Mouse (Mus musculus) adrenal gland, adult (tissue): ENCODE data around the gene Actg2.
A peak's percentile ranks its signal among the peaks of the same experiment; 100 is the strongest.
"Not testable (repeated sequence)": the region's sequence is repeated elsewhere in the genome, so short reads cannot be mapped to it uniquely, and the experiment has no call there.

Source experiments
- DNase-seq, 2 experiments: peaks; one replicate each; pipeline ENCODE4 v3.0.0; 2022 to 2023; ENCODE audit warnings: low spot score in 1 of 2; ENCODE audit not compliant: inconsistent age in 2 of 2

Actg2 gene

DNA sequence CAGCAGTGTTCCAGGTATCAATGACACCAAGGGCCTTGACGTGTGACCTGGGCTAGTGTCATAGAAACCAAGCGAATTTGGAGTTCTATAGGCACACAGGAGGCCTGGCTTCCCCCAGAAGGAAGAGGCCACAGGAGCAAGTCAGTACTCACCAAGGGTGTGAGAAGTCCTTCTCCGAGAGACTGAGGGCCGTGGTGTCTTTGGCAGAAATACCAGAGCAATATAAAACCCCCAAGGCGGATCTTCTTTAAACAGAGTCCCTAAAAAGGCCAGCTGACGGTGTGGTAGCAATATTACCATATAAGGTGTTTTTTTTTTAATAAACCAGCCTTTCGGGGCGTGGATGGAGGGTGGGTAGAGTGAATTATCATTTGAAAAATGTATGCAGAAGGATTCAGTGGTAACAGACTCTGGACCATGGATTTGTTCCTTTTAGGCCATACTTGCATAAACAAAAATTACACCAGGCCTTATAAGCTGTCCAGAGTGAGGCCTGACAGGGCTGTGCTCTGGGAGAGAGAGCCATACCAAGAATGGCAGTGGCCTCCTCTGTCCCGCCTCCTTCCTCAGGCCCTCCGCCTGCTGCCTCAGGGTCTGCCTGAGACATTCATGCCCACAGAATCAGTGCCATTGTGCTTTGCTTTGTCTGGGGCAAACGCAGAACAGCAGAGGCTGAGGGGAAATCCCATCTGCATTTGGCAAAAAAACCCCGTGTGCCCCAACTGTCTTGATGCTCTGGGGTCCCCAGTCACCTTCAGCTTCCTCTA, at the start of gene Actg2:
Gene Actg2 (minus strand): TSS at position 238 of the 767 bp plus-strand sequence.
- no peak for DNase-seq

DNA sequence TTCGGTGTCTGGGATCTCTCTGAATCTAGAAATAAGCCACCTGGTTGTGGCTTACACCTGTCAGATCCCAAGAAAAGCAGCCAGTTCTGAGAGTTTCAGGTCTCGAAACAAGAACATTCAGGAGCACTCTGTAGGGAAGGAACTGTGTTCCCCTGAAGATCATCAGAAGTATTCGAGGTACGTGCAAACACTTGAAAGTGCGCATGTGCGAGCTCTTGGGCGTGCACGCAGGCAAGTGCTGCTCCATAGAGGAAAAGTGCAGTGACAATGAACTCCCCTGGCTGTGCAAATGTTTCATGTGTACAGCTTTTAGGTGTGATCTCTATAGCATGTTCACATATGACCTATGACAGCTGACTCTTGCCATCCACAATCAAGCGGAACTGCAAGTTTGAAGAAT, 49.3 kb upstream of the Actg2 start:
- not testable (repeated sequence) for DNase-seq

DNA sequence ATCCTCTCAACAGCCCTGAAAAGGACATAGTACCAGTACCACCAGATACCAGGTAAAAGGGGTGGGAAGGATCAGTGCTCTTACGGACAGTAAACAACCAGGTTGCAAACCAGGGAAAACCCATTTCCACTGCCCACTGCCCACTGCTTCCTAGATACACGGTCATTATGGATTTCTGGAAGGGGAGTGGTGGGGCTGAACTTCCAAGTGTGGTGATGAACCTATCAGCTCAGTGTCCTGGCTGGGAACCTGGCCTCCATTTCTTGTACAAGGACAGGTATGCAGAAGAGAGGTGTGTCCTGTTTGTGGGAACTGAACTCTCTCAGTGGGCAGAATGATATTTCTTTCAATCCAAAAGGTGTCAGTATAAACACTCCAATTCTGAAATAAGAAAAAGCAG, 47.5 kb upstream of the Actg2 start:
- no peak for DNase-seq

DNA sequence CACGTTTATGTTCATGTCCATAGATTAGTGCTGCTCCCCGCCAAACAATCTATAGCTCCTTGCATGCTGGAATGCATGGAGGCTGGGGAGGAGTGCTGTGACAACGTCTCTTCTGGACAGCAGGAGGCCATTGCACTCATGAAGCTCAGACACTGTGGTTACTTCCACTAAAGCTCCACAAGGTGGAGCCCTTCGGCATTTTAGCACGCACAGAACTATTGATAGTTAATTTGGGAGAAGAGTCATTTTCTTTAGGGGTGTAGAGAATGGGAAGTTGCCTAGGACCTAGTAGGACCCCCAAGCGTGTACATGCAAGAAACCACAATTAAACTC, 46.8 kb upstream of the Actg2 start:
- peak; percentile 27 to 71 for DNase-seq

DNA sequence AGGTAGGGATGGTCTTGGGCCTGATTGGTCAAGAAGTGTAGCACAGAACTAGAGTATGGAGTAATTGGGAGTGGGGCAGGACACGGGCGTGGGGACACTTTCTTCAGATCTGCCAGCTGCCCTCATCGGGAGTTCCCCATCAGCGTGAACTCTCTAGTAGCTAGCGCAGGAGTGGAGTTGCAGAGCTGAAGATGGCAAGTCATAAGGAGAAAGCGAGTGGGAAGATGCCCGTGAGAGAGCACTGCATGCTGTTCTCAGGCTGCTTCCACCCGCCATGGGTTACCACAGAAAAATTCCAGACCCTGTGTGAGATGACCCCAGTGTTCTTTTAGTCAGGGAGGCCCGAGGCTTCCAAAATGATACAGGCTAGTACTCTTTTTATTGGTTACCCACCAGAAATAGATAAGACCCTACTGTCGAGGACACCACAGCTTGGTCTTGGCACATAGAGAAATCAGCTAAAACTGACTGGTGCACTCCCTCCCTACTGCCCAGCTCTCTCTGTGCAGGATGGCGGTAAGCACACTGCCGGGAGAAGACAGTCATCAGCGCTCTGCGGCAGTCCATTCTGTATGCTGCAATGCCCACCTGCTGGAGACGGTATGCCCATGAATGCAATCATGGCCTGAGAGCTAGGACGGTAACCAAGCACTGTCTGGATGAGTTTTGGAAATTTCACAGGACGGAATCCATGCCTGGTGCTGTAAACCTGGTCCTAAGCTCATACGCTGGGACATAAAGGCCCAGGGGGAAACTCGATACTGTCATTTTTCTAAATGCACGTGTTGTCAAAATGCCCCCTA, 46.3 kb upstream of the Actg2 start:
- DNase-seq, result no peak

DNA sequence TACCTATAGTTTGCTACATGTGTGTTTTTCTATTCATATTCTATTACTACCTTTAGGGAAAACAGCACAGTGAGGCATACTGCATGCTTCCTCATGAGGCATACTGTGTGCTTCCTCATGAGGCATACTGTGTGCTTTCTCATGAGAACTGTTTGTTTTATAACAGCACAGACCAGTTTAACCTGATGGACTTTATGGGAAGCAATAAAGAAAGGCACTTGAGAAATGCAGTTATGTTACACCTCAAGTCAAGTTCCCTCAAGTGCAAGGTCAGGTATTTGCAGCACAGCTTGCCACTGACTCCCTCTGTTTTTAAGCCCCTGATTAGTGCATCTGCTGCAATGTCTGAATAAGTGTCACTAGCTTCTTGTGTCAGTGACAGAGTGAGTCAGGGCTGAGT, 41.5 kb upstream of the Actg2 start:
- DNase-seq, result no peak

DNA sequence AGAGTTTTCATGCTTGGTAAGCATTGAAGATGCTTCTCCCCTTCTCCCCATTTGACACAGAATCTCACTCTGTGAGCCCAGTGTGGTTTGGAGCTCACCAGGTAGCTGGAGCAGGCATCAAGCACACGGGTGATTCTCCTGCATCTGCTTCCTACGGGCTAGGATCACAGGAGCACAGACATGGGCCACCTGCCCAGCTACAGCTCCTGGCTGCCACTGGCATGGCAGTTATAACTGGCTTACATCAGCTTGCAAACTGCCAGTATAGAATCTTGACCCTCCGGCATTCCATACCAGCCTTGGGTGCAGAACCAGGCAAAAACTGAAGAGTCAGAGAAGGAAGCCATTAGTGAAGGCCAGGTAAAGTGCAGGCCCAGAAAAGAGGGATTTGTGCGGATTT, 39.5 kb upstream of the Actg2 start:
- no peak for DNase-seq

DNA sequence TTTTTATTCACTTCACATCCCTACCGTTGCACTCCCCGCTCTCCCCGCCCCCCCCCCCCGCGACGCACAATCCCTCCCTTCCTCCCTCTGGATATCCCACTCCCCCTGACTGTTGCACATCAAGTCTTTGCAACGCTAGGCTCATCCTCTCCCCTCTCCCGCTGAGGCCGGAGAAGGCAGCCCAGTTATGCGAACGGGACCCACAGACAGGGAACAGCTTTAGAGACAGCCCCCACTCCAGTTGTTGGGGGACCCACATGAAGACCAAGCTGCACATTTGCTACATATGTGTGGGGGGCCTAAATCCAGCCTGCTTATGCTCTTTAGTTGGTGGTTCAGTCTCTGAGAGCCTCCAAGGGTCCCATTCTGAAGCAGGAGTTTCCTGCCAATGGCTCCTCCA, 36.6 kb upstream of the Actg2 start, which contains the start of gene Stambp:
Gene Stambp (minus strand): TSS at position 59 of the 400 bp plus-strand sequence.
- no peak for DNase-seq

GRCm38 (mm10) chr6:83571840-83572667, 36.0 kb upstream of the Actg2 start:
- peak; percentile 92 to 97 for DNase-seq

GRCm38 (mm10) chr6:83568901-83569862, 33.1 kb upstream of the Actg2 start:
- DNase-seq, result no peak

- DNase-seq, result no peak
Observed at GRCm38 (mm10) chr6:83555972-83556371, 19.9 kb upstream of the Actg2 start.

GRCm38 (mm10) chr6:83548346-83548745, 12.3 kb upstream of the Actg2 start:
- DNase-seq, result no peak

- no peak for DNase-seq
Observed at GRCm38 (mm10) chr6:83545778-83546177, 9.7 kb upstream of the Actg2 start.

DNA sequence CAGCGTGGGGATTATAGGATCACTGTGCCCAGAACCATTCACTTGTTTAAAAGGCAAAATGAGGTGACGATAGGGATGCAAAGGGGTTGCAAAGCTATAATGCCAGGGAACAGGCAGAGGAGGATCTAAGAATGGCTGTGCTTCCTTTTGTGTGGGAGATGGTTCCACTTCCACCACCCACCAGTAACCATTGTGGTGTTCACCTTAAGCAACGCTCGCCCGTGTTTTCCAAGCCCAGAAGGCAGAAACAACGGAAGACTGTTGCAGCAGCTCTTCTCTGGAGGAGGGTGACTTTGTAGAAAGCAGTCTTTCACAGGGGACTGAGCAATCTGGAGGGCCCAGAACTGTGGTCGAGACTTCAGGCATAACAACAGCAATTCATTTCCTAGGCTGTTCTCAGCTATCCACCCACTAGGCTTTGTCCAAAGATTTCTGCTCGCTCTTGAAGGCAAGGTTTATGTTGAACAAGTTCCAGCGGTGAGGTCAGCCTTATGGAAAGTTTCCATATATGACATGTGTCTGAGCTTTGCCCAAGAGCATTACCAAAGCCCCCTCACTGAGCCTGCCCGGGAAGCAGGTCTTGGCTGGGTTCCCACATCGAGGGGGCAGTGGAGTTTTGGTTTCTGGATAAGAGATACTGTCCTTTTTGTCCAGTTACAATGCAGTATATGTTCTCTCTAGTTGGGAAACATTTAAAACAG, 5.8 kb upstream of the Actg2 start:
- no peak for DNase-seq

DNA sequence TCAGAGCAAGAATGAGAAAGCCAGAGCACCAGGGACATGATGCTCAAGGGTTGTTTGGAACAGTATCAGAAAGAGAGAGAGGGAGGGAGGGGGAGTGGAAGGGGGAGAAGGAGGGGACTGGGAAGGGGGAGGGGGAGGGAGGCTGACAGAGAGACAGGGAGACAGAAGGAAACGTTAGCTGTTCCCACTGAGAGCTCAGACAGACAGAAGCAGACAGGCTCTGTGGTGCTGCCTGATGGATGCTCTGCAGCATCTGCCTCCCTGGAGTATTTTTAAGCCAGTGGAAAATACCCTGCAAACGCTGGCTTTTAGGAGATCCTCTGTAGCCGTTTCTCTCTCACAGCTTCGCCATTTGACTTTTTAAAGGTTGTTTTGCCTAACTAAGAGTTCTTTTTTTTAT, 4.0 kb upstream of the Actg2 start:
- DNase-seq, result no peak

GRCm38 (mm10) chr6:83536795-83537059, 662 bp upstream of the Actg2 start:
- DNase-seq, result no peak

DNA sequence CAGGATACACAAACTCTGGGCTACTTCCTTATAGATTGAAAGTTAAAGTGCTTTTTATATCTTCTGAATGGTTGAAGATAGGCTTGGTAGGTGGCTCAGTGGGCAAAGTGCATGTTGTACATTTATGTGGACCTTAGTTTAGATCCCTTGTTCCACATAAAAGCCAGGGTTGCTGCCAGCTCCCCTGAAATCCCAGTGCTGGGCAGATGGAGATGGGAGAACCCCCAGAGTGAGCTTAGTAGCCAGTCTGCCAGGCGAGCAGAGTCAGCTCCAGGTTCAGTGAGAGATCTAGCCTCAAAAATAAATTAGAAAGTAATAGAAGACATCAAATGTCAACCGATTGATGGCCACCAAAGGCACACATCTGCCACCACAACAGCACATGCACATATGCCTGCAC, 3.5 kb downstream of the Actg2 start:
- no peak for DNase-seq

GRCm38 (mm10) chr6:83523194-83523593, 12.9 kb downstream of the Actg2 start:
- DNase-seq, result no peak

DNA sequence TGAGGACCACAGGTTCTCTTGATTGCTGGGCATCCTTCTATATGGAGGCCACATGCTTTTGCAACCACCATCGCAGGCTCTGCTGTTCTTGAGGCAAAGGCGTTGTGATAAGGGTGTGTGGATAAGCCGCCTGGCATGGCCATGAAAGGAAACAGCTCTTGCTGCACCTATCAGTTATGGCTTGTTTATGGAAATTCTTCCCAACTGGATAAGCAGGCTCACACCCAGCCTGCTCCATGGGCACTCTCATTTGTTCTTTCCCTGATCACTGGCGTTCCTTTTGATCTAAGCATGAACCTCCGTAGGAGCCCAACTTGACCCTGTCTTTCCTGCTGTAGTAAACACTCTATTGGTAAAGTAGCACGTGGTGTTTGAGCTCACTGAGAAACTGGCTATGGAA, 14.3 kb downstream of the Actg2 start:
- DNase-seq, result no peak

GRCm38 (mm10) chr6:83518637-83519036, 17.4 kb downstream of the Actg2 start:
- DNase-seq, result no peak
